Mouse (Mus musculus): ENCODE data around the gene Crygs. TPM values are rescaled to one million over a fixed set of nuclear protein-coding genes. Genes with fewer than 3 reads are reported as not detected.
"Not testable (repeated sequence)": the region's sequence is repeated elsewhere in the genome, so short reads cannot be mapped to it uniquely, and the experiment has no call there.

Gene Crygs
- total RNA-seq, 4 experiments from 2014 or later: not detected

DNA sequence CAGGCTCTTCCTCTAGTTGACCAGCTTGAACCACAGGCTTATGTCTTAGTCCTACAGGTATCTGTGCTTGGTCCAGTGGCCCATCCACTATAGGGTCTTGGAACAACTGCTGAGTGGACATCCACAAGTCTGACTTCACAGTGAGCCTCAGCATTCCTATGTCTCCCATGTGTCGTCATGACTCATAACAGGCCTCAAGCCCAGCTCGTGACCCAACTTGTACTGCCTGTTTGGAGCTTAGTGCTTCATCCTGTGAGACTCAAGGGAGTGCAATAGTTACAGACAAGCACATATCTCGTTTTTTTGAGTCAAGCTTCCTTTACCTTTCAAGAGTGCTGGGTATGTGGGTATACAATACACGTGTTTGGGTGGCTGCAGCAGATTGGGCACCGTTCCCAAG, 28.7 kb downstream of the Crygs start:
- no peak for DNase-seq

- DNase-seq: no peak
These were observed 32.0 kb downstream of the Crygs start for GRCm38 (mm10) chr16:22779228-22779835.

GRCm38 (mm10) chr16:22778296-22778695, 33.1 kb downstream of the Crygs start:
- not testable (repeated sequence) for DNase-seq

- DNase-seq: no peak
These were observed 35.8 kb downstream of the Crygs start for GRCm38 (mm10) chr16:22775471-22775985.

- DNase-seq: no peak
These were observed 42.7 kb downstream of the Crygs start for GRCm38 (mm10) chr16:22768661-22769060.

GRCm38 (mm10) chr16:22767405-22767804, 44.0 kb downstream of the Crygs start:
- DNase-seq: no peak

- DNase-seq: no peak
These were observed 44.6 kb downstream of the Crygs start for GRCm38 (mm10) chr16:22766738-22767211.

DNA sequence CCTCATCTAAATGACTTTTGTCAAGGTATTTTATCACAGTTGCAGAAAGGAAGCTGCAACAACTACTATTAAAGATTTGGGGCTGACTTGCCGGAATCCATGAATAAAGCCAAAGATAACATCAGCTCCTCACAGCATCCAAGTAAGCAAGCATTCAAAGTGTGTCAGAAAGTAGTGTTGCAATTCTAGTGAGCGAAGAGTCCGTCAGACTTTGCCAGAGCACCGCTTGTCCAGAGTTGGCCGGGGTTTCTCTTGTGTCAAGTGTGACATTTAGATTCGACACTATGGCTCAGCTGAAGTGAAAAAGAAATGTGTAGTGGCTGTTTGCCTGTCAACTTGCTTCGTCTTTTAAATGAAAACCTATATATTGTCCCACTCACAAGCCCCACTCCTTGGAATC, 45.8 kb downstream of the Crygs start:
- no peak for DNase-seq

Other genes starting within 250 kb of the Crygs start
- 1 to 10 TPM; 3.3 to 6.6 (median 5.2) TPM for gene Dgkg, start 154.4 kb downstream of the Crygs start, total RNA-seq (2022)
- gene Tbccd1, start 46.1 kb upstream of the Crygs start, total RNA-seq (2022): 10 to 100 TPM; 19.2 to 26.1 (median 23.1) TPM
- gene Dnajb11, start 46.3 kb upstream of the Crygs start, total RNA-seq (2022): 10 to 100 TPM; 55.9 to 75.2 (median 64.1) TPM
- gene Ahsg, start 79.7 kb upstream of the Crygs start, total RNA-seq (2022): 1 to 10 TPM; 6.1 to 8.4 (median 7.2) TPM
- 10 to 100 TPM in 2 of 4 experiments, 1 to 10 TPM in 2; 2.4 to 25.4 (median 6.9) TPM for gene Fetub, start 106.8 kb upstream of the Crygs start, total RNA-seq (2022)
- gene Hrg, start 139.5 kb upstream of the Crygs start, total RNA-seq (2022): under 1 TPM in 2 of 4 experiments, not detected in 2; 0.20 to 0.46 TPM
- 1 to 10 TPM; 3.6 to 5.7 (median 4.7) TPM for gene Kng2, start 217.9 kb upstream of the Crygs start, total RNA-seq (2022)
- gene Kng1, start 246.3 kb upstream of the Crygs start, total RNA-seq (2022): 1 to 10 TPM in 1 of 4 experiments, under 1 TPM in 3; 0.18 to 1.0 (median 0.52) TPM